Mouse (Mus musculus) midbrain, postnatal 0 days (tissue): ENCODE results near the gene Lsm2. TPM values are rescaled to one million over a fixed set of nuclear protein-coding genes. Genes with fewer than 3 reads are reported as not detected.
A peak's percentile ranks its signal among the peaks of the same experiment; 100 is the strongest.
"Not testable (repeated sequence)": the region's sequence is repeated elsewhere in the genome, so short reads cannot be mapped to it uniquely, and the experiment has no call there.

Experiments used
- ATAC-seq: fragments of 200-750 bp; cut with Nextera tagmentation; 2 replicates; pipeline ENCODE4 v1.8.0; 2017; ENCODE audit warnings: moderate number of reproducible peaks, mild to moderate bottlenecking, moderate TSS enrichment, moderate library complexity; ENCODE audit not compliant: low FRiP score
- DNase-seq: peaks from one replicate; pipeline ENCODE4 v3.0.0-alpha.2; 2015; ENCODE audit warnings: low spot score
- H3K27ac ChIP-seq: fragments of 300-500 bp; sonication (generic); 2 replicates; pipeline ENCODE4 v1.5.1; 2014; ENCODE audit warnings: low read depth, mild to moderate bottlenecking, low read length, mixed read lengths
- H3K27me3 ChIP-seq: fragments of 300-500 bp; sonication (generic); 2 replicates; pipeline ENCODE4 v1.6.1; 2014; ENCODE audit warnings: low read length, control low read depth, mixed read lengths; ENCODE audit not compliant: insufficient read depth
- H3K36me3 ChIP-seq: fragments of 300-500 bp; sonication (generic); 2 replicates; pipeline ENCODE4 v1.6.1; 2014; ENCODE audit warnings: low read length, control low read depth, mixed read lengths; ENCODE audit not compliant: insufficient read depth
- H3K4me1 ChIP-seq: fragments of 300-500 bp; sonication (generic); 2 replicates; pipeline ENCODE4 v1.6.1; 2014; ENCODE audit warnings: mild to moderate bottlenecking, control low read depth, antibody characterized with exemption, low read length, mixed read lengths; ENCODE audit not compliant: insufficient read depth
- H3K4me2 ChIP-seq: fragments of 300-500 bp; sonication (generic); 2 replicates; pipeline ENCODE4 v1.6.1; 2014; ENCODE audit warnings: low read depth, mild to moderate bottlenecking, low read length, mixed read lengths; ENCODE audit not compliant: poor library complexity, severe bottlenecking
- H3K4me3 ChIP-seq: fragments of 300-500 bp; sonication (generic); 2 replicates; pipeline ENCODE4 v1.5.1; 2014; ENCODE audit warnings: low read depth, mild to moderate bottlenecking, low read length, moderate library complexity
- H3K9ac ChIP-seq: fragments of 300-500 bp; sonication (generic); replicated peaks from 2 replicates; pipeline ENCODE4 v1.6.1; 2014; ENCODE audit warnings: mild to moderate bottlenecking, low read length, moderate library complexity, mixed read lengths; ENCODE audit not compliant: poor library complexity, severe bottlenecking
- H3K9me3 ChIP-seq: fragments of 300-500 bp; sonication (generic); 2 replicates; pipeline ENCODE4 v1.6.1; 2016; ENCODE audit warnings: low read length, control low read depth
- CTCF ChIP-seq: IDR thresholded peaks from 2 replicates; pipeline ENCODE4 v1.5.1; 2016; ENCODE audit warnings: antibody characterized with exemption, mild to moderate bottlenecking
- WGBS: fragments of 180-500 bp; shearing (Covaris S2); extraction: QIAGEN DNeasy Blood & Tissue Kit; methylation state at CpG from one replicate; pipeline ENCODE4 v1.1.7; 2014; 5-methylcytosine and 5-hydroxymethylcytosine counted together
- polyA plus RNA-seq: library from polyadenylated mRNA; unstranded; fragments of >200 nt; fragmentation: Nextera tagmentation; extraction: Ambion mirVana; gene quantifications from 2 replicates; pipeline ENCODE4 v1.2.1, GENCODE M21; 2015
- total RNA-seq: library from RNA; depleted of rRNA; stranded (reverse); fragments of >200 nt; gene quantifications from 2 replicates; pipeline ENCODE4 v1.2.3, GENCODE M21; 2014

Gene Lsm2
- total and polyA plus RNA-seq, 2 experiments from 2014 or later: 35.3 to 94.9 TPM

DNA sequence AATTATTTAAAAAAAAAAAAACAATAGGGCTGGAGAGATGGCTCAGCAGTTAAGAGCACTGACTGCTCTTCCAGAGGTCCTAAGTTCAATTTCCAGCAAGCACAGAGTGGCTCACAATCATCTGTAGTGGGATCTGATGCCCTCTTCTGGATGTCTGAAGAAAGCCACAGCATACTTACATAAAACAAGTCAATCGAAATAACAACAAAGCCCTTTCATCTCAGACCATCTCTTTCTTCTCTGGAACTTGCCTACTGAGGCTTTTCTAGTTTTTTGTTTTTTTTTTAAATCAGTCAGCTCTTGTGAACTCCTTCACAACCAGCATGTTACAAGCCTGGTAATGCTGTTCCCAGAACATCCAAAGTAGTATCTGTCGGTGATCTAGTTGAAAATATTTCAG is 1.0 kb upstream of the Lsm2 start:
- peak; percentile 74 for TF ChIP-seq CTCF
- DNase-seq (peak; percentile 65), ATAC-seq (no peak)
- no peaks in the 10 kb centered on the region for H3K27me3 ChIP-seq
- H3K9ac ChIP-seq: peak overlapping the region; percentile 20; the same call in 1 of the 2 replicates
- 18% methylated on average over 2 of the region's 2 CpGs for WGBS
- H3K36me3 ChIP-seq: peaks cover under 1% of the 10 kb centered on the region
- no peaks in the 10 kb centered on the region; the same call in 1 of the 2 replicates for H3K4me1 ChIP-seq
- H3K9me3 ChIP-seq: no peaks in the 10 kb centered on the region
- H3K4me3 ChIP-seq: peak overlapping the region; percentile 81
- no peak overlapping the region for H3K27ac ChIP-seq
- peak overlapping the region; percentile 99 for H3K4me2 ChIP-seq

- H3K4me1 ChIP-seq: no peaks in the 10 kb centered on the region; the same call in 1 of the 2 replicates
- H3K27me3 ChIP-seq: no peaks in the 10 kb centered on the region
- H3K4me3 ChIP-seq: peak overlapping the region; percentile 81
- ATAC-seq: no peak; the same call in 1 of the 2 replicates
- peaks cover 7% of the 10 kb centered on the region for H3K36me3 ChIP-seq
- no peaks in the 10 kb centered on the region for H3K9me3 ChIP-seq
- peak overlapping the region; percentile 94; the same call in 1 of the 2 replicates for H3K27ac ChIP-seq
- no peak for TF ChIP-seq CTCF
- H3K9ac ChIP-seq: peak overlapping the region; percentile 84
- peak overlapping the region; percentile 99 for H3K4me2 ChIP-seq
- WGBS: 1% methylated on average over 15 of the region's 15 CpGs
- DNase-seq: no peak
Measured at GRCm38 (mm10) chr17:34982328-34982727, 666 bp downstream of the Lsm2 start.

GRCm38 (mm10) chr17:34984218-34984617 is 2.6 kb downstream of the Lsm2 start:
- WGBS: 73% methylated on average over 2 of the region's 2 CpGs
- TF ChIP-seq CTCF: peak; percentile 80
- no peak overlapping the region for H3K9ac ChIP-seq
- ATAC-seq (no peak), DNase-seq (peak; percentile 53)
- H3K4me3 ChIP-seq: no peak overlapping the region
- no peak overlapping the region for H3K4me2 ChIP-seq
- no peaks in the 10 kb centered on the region; the same call in 1 of the 2 replicates for H3K4me1 ChIP-seq
- peaks cover 7% of the 10 kb centered on the region for H3K36me3 ChIP-seq
- no peaks in the 10 kb centered on the region for H3K9me3 ChIP-seq
- no peaks in the 10 kb centered on the region for H3K27me3 ChIP-seq
- H3K27ac ChIP-seq: no peak overlapping the region

DNA sequence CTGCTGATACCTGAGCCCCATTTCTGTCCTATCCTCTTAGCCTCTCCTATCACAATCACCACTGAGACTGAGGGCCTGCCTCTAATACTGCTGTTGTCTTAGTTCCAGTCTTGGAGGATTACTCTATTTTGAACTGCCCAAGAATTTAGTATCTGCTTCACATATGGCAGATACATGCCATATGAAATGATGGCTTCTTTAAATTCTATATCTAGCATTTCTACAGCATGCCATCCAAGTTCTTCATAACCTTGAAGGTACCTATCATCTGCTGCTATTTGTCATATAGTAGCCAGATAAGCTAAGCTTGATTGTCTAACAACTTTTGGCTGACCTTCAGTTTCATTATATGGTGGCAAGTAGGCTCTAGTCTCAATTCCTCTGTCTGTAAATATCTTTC is 13.1 kb downstream of the Lsm2 start:
- Histone ChIP-seq H3K36me3 (no peaks in the 10 kb centered on the region; the same call in 1 of the 2 replicates), H3K4me2 (no peak overlapping the region), H3K9me3 (no peaks in the 10 kb centered on the region), H3K27me3 (no peaks in the 10 kb centered on the region), H3K9ac (no peak overlapping the region), H3K4me1 (no peaks in the 10 kb centered on the region), H3K27ac (no peak overlapping the region), H3K4me3 (no peak overlapping the region)
- ATAC-seq: no peak
- TF ChIP-seq CTCF: no peak
- no peak for DNase-seq

GRCm38 (mm10) chr17:34995192-34995591 is 13.5 kb downstream of the Lsm2 start:
- H3K4me2 ChIP-seq, H3K9me3 ChIP-seq, ATAC-seq, H3K27ac ChIP-seq, H3K9ac ChIP-seq, H3K4me3 ChIP-seq, H3K27me3 ChIP-seq, H3K36me3 ChIP-seq, H3K4me1 ChIP-seq, DNase-seq: not testable (repeated sequence)
- WGBS: 89% methylated on average over 4 of the region's 4 CpGs

- not testable (repeated sequence) for H3K27ac ChIP-seq, H3K4me3 ChIP-seq, DNase-seq, H3K9ac ChIP-seq, H3K4me2 ChIP-seq, H3K27me3 ChIP-seq, H3K4me1 ChIP-seq, ATAC-seq, H3K9me3 ChIP-seq, H3K36me3 ChIP-seq
- 96% methylated on average over 4 of the region's 4 CpGs for WGBS
Measured at GRCm38 (mm10) chr17:34995927-34996326, 14.3 kb downstream of the Lsm2 start.
